Mouse (Mus musculus) A20 (cell line): ENCODE measurements at regions not wholly inside any gene's neighbourhood (a gene's known extent, or its start where the extent isn't known, plus 50 kb on each side); places are given as distances from the start of the nearest gene placed in this dataset.

Source experiments
- DNase-seq: peaks from one replicate; pipeline ENCODE4 v3.0.0-alpha.2; 2011; ENCODE audit warnings: low read depth, low spot score

DNA sequence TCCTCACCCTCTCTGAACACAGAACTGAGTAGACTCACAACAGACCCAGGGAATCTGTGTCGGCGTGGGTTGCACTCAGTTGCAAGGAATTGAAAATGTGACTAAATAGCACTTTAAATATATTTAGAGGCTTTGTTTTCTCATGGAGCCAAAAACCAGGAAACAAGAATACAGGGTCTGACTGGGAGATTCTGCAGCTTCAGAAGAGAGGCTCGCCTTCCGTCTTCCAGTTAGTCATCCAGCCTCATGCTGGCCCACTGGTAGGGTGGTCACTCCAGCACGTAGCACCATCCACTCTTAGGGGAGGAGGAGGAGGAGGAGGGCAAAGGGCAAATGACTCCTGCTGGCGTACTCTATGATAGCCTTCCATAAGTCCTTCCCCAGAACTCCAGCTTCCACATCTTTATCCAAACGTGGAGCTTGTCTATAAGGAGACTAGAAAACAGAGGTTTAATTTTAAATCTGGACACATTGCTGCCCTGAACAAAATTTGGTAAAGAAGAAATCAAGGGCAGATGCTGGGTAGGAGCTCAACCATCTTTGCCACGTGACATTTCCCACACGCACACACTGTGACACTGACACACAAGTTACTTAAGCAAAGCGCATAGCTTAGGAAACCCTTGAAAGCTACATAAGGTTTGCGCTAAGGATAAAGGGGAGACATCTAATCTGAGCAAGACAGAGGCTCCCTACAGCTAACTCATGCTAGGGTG lies 60.8 kb downstream of the Mis18a start:
- DNase-seq, result no peak

DNA sequence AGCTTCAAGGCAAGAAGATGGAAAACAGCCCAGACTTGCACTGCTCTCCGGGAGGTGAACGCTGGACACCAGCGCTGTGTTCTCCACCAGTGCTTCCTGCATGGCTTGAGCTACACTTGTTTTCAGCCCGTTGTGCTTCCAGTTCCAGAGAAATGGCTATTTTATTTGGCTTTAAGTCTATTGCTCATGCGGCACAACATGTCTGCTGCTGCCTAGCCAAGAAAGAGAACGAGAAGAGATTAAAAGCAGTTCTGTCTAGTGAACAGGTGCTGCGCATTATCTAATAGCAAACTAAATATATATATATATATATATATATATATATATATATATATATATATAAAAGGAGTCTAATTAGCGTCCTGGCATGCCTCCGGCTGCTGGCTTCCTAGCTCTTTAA lies 63.1 kb downstream of the Mis18a start:
- no peak for DNase-seq

DNA sequence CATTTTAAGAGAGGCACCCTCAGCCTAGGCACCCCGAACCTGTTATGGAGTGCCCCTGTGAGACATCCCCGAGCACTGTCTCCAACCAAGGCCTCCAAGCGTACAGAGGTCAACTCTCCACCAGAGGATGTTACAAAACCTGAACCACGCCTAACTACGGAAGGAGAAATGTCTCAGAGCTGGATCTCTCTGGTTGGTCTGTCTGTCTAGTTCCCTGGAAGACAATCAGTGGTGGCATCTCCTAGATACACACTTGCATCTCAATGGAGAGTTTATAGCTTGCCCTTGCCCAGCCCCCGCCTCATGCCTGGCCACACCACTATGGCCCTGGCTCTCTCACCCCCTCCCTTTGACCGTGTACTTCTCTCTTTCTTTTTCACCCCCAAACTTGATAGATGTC lies 69.2 kb downstream of the Mis18a start:
- no peak for DNase-seq

DNA sequence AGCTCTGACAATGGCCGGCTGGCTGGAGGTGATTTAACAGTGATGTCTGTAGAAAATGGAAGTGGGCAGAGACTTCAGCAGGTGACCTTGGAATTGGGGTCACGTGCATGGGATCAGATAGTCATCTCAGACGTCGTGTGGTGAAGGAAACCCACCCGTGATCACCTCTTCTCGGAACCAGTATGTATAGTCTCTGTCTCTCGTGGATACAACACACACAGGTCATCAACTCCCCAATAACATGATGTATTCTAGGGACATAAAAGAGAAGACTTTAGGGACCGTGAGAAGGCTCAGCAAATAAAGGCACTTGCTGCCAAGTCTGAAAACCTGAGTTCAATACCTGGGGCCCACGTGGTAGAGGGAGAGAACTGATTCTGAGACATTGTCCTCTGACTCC lies 70.2 kb downstream of the Mis18a start:
- no peak for DNase-seq

DNA sequence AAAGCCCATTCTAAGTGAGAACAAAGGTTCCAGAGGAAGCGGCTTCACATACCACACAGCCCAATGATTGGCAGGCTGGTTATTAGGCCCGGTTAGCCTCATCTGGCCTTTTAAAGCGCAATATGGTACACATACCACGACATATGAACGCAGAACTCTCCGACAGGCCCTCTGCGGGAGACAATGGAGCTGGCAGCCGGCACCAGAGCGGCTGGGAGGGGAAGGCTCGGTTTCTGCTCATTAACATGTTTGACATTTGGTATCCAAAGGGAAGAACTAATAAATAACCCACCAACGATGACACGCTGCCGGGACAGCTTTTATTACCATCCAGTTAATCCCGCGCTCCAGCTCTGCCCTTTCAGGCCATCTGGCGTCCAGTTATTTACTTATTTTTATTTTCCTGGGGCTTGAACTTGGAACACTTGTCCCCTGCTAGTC lies 70.6 kb downstream of the Mis18a start:
- DNase-seq, result no peak

DNA sequence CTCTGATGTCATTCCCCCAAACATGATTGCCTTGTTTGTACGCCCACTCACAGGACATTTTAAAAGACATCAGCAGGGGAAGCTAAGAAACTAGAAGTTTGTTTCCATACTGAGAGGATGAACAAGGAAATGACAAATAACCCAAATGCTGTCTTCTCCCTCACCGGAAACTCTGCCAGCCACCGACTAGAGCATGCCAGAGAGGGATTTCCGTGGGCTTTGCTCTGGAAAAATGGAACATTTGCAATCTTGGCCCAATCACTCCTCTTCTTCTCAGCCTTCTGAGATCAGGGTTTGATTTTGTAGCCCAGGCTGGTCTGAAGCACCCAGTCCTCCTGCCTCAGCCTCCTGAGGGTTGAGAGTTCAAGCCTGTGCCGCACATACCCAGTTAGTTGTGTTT lies 72.4 kb downstream of the Mis18a start:
- DNase-seq, result no peak

DNA sequence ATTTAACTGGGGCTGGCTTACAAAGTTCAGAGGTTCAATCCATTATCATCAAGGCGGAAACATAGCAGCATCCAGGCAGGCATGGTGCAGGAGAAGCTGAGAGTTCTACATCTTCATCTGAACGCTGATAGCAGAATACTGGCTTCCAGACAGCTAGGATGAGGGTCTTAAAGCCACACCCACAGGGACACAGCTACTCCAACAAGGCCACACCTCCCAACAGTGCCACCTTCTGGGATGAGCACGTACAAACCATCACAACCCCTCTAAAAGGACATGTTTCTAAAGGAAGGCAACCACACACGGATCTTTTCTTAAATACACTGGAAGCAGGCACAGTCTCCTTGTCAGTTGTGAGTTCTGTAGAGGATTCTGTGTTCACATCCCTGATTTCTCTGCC lies 74.4 kb downstream of the Mis18a start:
- peak; percentile 5 for DNase-seq

DNA sequence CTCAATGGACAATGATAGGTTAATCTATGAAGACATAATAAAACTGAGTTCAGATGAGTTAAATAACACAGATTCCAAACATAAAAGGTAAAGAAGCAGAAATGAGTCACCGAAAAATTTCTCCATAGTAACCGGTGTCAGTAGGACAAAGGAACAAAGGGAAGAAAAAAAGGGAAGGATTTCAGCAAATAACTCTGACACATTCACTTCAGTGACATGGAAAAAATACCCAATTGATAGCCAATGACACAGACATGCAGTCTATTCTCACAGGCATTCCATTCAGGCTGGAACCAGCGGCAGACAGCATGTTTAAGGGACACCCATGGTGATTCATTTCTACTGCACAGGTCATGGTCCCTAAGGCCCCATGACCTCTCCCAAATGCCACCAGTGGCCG lies 79.0 kb downstream of the Mis18a start:
- no peak for DNase-seq

DNA sequence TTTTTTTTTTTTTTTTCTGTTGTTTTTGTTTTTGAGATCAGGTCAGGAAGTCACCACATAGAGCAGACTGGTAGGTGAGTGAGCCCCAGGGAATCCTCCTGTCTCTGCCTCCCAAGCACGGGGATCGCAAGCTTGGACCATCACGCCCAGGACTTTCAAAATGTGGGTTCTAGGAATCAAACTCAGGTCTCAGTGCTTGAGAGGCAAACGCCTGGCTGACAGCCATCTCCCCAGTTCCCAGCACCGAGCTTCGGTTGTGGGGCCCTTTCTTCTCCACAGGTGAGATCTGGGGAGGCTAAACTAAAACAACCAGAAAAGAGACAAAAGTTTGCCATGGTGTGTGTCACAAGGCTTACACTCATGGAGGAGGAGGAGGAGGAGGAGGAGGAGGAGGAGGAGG lies 84.5 kb downstream of the Mis18a start:
- no peak for DNase-seq

DNA sequence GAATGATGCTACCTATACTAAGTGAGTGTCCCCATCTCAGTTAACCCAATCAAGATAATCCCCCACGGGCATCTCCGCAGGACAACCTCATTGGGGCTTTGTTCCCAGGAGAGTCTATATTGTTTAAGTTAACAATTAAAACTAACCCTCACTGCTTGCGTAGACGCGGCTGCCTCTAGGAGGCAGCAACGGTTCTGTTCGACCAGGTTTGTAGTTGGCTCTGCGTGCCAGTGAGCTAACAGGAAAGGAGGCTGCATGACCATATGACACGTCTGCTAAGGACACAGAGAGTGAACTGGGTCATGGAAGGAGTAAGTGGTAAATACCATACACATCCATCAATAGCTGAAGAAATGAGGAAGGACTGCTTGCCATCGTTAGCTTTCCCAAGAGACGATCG lies 92.0 kb downstream of the Mis18a start:
- peak; percentile 10 for DNase-seq

DNA sequence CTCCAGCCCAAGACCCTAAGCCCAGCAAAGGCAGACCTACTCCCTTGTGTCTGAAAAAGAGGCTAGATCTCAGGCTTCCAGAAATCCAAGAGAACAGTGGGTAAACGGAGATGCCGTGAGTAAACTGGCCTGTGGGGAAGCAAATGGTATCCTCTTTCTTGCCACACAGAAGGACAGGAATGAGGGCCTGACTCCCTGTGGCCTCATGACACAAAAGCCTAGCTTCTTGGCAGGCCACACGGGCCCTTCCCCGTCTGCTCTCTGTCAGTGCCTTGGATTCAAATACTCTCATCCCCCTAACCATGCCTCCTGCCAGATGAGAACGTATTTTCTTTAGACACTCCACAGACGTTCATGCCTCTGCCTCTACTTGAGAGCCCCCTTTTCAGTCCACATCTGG lies 97.2 kb downstream of the Mis18a start:
- no peak for DNase-seq

DNA sequence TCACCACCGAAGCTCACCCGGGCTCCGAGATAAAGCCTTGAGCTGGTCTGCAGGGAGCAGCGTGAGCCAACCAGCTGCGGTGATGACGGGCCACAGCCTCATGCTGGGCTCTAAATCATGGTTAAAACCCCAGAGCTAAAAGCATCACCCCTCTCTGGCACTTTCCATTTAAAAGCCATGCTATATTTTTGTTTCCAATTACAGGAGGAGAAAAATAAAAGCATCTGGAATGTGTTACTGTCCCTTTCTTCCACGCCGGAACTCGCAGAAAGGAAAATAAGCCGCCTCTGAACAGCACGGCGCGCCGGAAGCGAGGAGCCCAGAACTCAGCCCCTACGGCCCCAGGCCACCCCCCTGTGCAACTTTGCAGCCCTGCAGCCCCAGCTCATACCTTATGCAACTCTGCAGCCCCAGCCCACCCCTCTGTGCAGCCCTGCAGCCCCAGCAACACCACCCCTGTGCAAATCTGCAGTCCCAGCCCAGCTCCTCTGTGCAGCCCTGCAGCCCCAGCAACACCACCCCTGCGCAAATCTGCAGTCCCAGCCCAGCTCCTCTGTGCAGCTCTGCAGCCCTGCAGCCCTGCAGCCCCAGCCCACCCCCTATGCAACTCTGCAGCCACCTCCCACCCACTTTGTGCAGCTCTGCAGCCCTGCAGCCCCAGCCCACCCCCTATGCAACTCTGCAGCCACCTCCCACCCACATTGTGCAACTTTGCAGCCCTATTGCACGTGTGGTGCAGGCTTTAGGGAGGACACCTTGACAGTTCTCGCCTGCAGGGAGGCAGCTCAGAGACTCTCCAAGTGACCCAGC lies 97.9 kb downstream of the Mis18a start:
- no peak for DNase-seq

DNA sequence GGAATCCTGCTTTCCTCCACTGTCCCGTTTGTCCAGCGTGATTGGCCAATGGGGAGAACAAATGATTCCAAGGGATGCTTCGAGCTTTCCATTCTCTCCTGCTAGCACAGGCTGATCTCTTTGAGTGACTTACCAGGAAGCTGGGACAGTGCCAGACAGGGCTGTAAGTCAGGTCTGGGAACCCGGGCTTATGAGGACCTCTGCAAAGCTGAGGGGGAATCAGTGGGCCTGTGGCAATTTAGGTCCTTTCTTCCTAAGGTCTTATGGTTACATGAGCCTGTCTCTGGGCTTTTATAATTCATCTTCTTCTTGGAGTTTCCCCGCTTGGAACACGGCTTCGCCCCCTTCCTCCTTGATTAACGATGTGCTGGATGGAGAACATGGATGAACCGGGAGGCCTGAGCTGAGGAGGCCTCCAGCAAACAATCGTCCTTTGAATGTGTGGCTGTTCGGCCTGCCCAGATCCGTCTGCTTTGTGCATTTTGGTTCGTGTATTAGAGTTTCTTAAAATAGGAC lies 98.5 kb downstream of the Mis18a start:
- DNase-seq, result no peak

DNA sequence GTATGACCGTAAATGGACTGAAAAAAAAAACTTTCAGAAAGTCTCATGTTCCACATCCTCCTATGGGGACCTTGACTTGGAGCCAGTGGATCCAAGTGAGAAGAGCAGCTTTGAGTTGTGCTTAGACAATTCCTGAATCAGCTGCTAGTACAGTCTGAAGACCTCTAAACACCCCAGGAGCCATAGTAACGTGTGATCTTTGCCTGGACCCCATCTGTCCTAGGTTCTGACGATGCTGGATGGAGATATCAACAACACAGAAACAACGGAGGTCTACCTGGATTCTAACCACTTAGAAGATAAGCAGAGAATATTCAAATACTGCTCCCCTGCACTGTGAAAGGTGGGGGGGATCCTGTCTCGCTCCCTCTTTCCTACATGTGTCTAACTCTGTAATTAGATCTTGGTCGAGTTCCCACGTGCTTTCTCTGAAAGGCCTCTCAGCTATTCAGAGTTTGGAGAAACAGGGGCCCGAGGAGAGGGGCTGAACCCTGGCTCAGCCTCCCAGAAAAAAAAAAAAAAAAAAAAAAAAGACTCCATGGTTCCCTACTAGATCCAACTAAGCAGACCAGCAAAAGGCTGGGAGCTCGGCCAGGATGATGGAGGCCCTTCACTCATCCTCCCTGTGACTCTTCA lies 101.1 kb downstream of the Mis18a start:
- no peak for DNase-seq

DNA sequence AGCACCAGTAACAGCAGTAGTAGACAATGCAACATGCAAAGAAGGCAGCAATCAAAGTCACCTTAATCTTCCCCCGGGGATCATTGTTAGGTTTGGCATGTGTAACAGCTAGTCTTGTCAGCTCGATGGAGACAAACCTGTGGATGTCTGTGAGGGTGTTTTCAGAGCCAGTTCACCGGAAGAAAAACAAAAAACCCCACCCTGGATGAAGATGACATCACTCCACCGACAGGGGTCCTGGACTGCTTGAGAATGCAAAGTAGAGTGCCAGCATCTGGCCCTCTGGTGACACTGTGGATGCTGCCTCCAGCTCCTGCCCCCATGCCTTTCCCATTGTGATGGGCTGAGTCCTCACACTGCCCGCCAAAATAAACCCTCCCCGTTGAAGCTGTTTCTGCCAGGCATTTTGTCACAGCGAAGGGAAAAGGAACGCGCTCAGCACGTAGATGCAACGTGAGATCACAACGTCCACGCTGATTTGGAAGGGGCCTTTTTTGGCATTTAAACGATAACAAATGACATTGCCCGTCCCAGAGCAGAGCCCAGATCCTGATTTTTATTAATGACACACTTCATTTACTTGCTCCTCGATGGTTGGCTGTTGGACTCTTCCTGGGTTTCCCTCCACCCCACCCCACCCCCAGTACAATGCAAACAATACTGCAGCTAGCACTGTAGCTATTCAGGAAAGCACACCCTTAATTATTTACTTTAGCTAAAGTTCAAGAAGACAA lies 101.7 kb downstream of the Mis18a start:
- no peak for DNase-seq

DNA sequence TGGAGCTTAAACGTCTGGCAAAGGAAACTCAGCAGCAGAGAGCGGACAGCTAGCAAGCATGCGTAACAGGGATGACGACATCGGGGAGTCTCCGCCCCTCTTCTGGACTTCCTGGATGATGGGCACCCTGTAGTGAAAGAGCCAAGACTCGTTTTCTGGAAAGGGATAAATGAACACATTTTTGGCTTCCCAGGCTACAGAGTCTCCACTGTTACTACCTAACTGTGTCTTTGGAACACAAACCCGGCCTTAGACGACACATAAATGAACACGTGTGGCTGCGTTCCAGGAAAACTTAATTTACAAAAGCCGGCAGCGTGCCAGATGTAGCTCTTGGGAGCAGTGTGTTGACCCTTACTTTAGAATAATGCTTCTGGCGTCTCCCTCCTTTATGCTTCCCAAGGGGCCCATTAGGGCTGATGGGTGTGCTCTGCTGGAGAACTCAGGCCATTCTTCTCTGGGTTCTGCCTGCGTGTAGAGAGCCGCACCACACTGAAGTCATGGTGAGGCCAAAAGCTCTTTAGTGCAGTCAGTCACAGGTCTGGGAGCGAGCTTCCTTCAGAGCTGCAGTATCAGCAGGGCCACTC lies 103.1 kb downstream of the Mis18a start:
- no peak for DNase-seq

DNA sequence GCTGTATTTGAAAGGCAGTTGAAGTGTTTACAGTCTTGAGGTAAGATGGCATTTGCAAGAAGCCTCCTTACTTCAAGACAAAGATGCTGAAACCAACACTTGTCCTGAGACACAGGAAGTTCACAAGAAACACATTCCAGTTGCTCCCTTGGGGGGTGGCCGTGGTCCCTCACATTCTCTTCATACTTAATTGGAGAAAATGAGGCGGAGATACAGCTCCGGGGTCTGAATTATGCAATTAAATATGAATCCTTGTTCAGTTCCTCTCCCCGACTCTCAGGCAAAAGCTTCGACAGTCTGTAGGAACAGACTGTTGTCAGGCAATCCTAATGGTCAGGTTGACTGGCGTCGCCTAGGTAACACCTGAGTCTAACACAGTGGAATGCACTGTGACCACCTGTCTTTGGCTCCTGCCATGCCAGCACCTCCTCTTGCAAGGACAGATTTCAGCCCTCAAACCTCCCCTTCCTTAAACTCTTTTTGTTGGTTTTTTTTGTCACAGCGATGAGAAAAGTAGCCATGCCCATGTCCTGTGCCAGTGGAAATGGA lies 104.5 kb downstream of the Mis18a start:
- DNase-seq, result no peak

DNA sequence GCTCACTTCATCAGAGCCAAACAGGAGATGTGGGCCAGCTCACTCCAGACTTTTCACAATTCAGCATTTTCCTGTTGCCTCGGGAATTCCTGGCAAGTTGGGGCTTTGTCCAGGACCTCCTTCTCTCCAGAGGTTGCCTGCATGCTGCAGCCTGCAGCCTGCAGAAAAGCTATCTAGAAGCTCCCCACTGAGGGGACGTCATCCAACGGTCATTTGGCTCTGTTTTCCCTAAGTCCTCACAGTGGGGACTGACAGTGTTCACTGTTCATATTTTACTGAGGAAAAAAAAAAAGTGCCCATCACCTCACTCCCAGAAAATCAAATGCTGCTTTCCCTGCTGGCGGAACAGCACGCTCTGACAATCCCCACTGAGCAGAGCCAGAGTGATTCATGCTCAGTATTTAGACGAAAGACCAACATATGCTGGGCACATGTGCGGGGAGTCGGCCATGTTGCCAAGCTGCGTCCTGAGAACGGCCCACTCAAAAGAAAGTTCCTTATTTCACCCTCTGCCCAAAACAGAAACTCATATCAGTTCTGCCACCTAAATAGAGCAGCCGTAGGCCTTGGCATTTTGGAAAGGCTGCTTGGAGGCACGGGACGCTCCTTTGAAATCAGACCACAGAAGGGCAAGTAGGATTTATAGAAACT lies 105.3 kb downstream of the Mis18a start:
- no peak for DNase-seq

DNA sequence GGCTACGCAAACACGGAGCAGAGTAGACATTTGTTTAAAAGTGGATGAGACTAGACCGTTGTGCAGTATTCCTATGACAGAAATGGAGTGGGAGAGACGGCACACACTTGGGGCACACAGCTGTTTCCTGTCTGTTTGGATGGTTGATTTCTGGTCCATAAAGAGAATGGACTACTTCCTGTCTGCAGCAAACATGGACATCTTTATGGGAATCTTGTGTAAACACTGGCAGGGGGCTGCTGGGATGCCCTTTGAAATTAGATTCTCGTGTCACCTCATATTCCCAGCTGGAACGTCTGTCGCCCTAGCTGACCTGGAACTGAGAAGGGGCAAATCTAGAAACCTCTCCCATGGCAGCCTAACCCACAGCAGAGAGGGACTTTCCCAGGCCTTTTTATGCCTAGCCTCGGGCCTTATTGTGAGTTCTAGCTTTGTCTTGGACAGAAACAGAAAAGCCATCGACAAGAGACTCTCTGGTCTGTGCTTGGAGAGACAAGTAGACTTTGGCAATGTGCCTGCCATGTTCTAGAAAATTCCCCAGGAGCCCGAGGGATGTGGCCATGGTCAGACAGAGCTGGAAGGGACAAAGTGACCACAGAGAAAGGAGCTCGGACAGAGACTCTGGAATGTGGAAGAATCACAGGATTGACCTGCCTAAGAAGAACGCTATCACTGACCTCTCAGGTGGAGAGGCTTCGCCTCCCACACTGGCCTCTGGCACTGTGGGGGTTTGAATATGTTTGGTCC lies 107.5 kb downstream of the Mis18a start:
- no peak for DNase-seq

DNA sequence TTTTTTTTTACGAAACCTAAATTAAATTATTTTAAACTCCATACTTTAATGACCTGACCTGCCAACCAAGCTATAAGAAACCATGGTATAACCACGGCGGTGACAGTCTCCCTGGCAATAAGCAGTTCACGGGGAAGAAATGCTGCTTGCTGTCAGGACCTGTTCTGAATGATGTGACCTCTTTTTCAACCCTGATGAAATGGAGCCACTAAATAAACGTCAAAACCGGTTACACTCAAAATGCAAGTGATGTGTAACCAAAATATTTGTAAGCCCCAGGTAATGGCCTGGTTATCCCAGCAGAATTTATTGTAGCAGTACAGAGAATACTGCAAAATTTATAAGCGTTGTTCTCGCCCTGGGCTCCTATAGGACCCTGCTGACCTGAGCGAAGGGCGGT lies 111.4 kb downstream of the Mis18a start:
- DNase-seq, result no peak
